Mouse (Mus musculus): ENCODE measurements around the gene Acaca. TPM values are rescaled to one million over a fixed set of nuclear protein-coding genes. Genes with fewer than 3 reads are reported as not detected.
A peak's percentile ranks its signal among the peaks of the same experiment; 100 is the strongest.

The Acaca gene
- polyA plus RNA-seq, 1 experiment from 2014 or later = 15.0 TPM

- ATAC-seq = no peak
- Histone ChIP-seq H3K36me3 (no peaks in the 10 kb centered on the region), H3K27me3 (replicated peaks) (no peaks in the 10 kb centered on the region), H3K9me3 (no peaks in the 10 kb centered on the region), H3K9ac (no peak overlapping the region), H3K4me1 (replicated peaks) (0 out of 2 replicates have a peak, but pooled peaks cover 5% of the 10 kb centered on the region), H3K4me2 (replicated peaks) (no peak overlapping the region), H3K27ac (no peak overlapping the region), H3K4me3 (replicated peaks) (no peak overlapping the region)
- WGBS = 89% methylated on average over 3 of the region's 3 CpGs
Observed at GRCm38 (mm10) chr11:84357304-84357703, 227.8 kb downstream of the Acaca start.

DNA sequence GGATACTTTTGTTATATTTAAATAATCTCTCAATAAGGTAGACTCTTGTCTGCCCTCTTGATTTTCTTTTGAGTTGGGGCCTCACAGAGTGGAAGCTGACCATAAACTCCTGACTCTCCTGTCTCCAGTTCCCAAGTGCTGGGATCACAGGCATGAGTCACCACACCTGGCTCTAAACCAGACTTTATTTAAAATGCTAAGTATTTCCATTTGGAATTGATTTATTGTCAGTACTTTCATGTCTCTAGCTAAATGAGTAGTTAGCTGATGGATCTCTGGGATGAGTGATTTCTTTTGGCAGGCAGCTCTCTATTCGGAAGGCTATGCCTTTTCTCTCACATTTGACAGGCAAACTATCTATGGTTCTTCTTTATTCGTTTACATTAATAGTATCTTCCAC lies 228.3 kb downstream of the Acaca start:
- WGBS = 71% methylated on average over 2 of the region's 2 CpGs
- Histone ChIP-seq H3K27ac (no peak overlapping the region), H3K9me3 (no peaks in the 10 kb centered on the region), H3K36me3 (no peaks in the 10 kb centered on the region), H3K4me1 (replicated peaks) (0 out of 2 replicates have a peak, but pooled peaks cover 5% of the 10 kb centered on the region), H3K9ac (no peak overlapping the region), H3K27me3 (replicated peaks) (no peaks in the 10 kb centered on the region), H3K4me3 (replicated peaks) (no peak overlapping the region), H3K4me2 (replicated peaks) (no peak overlapping the region)
- ATAC-seq = no peak

DNA sequence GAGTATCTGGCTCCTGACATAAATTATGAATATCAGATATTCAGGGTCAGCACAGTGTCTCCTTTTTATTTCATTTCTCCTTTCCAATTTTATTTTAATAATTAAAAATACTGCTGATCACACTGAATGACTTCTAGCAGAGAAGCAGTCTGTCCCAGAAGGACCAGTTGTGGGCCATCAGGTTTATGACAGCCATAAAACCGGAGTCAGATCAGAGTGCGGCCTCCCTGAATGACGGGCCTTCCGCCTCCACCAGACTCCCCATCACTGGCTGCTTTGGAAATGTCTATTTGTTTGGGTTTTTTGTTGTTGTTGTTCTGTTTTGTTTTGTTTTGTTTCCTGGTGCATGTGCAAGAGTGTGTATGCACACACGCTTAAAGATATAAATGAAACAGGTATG lies 232.1 kb downstream of the Acaca start:
- H3K4me1 ChIP-seq (replicated peaks) = 0 out of 2 replicates have a peak, but pooled peaks cover 5% of the 10 kb centered on the region

DNA sequence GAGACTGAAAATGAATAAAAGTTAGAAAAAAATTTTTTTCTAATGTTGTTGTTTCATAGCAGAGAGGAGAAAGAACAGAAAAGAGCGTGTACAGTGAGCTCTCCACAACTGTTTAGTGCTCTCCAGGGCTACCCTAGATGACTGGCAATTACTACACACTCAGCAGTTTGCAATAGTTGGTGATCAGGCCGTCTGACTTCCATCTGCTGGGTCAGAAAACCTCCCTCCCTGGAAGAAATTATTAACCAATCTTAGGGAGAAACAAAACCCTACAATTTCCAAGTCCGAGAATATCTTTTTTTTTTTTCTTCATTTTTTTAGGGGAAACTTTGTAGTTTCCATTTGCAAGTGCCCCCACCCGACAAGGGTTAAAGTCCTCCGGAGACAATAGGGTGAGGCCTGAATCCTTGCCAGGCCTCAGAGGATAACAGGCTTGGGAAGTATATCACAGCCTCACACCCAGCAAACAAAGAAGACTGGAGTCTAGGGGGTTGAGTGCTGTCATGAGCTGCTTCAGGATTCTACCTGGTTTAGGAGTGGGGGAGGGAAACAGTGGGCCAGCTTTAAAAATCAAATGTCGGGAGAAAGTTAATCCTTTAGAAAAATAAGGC lies 233.3 kb downstream of the Acaca start:
- H3K27ac ChIP-seq = peak overlapping the region; percentile 78
- no peaks in the 10 kb centered on the region for H3K27me3 ChIP-seq (replicated peaks)
- ATAC-seq = peak; percentile 96
- no peaks in the 10 kb centered on the region for H3K9me3 ChIP-seq
- H3K9ac ChIP-seq = no peak overlapping the region
- 48% methylated on average over 6 of the region's 6 CpGs for WGBS
- 0 out of 2 replicates have a peak, but pooled peaks cover 5% of the 10 kb centered on the region for H3K4me1 ChIP-seq (replicated peaks)
- 0 out of 2 replicates have a peak overlapping the region, but pooled peaks have one; percentile 4 for H3K4me2 ChIP-seq (replicated peaks)
- H3K36me3 ChIP-seq = no peaks in the 10 kb centered on the region
- no peak overlapping the region for H3K4me3 ChIP-seq (replicated peaks)

More for the DNA sequence above, 232.1 kb downstream of the Acaca start:
- Histone ChIP-seq H3K4me2 (replicated peaks) (no peak overlapping the region), H3K36me3 (no peaks in the 10 kb centered on the region), H3K4me3 (replicated peaks) (no peak overlapping the region), H3K27me3 (replicated peaks) (no peaks in the 10 kb centered on the region), H3K9me3 (no peaks in the 10 kb centered on the region), H3K9ac (no peak overlapping the region), H3K27ac (no peak overlapping the region)
- 52% methylated on average over 5 of the region's 5 CpGs for WGBS
- ATAC-seq = peak; percentile 77

- Histone ChIP-seq H3K9me3 (no peaks in the 10 kb centered on the region), H3K36me3 (no peaks in the 10 kb centered on the region), H3K4me2 (replicated peaks) (no peak overlapping the region), H3K9ac (no peak overlapping the region), H3K27me3 (replicated peaks) (no peaks in the 10 kb centered on the region), H3K27ac (no peak overlapping the region), H3K4me1 (replicated peaks) (0 out of 2 replicates have a peak, but pooled peaks cover 5% of the 10 kb centered on the region), H3K4me3 (replicated peaks) (no peak overlapping the region)
- ATAC-seq = no peak
- 72% methylated on average over 1 of the region's 1 CpGs for WGBS
Observed at GRCm38 (mm10) chr11:84365313-84365712, 235.8 kb downstream of the Acaca start.

GRCm38 (mm10) chr11:84368902-84369301 lies 239.4 kb downstream of the Acaca start:
- ATAC-seq = no peak
- no peak overlapping the region for H3K9ac ChIP-seq
- H3K4me1 ChIP-seq (replicated peaks) = no peaks in the 10 kb centered on the region
- no peaks in the 10 kb centered on the region for H3K27me3 ChIP-seq (replicated peaks)
- H3K9me3 ChIP-seq = no peaks in the 10 kb centered on the region
- H3K36me3 ChIP-seq = peaks cover 3% of the 10 kb centered on the region; the same call in 1 of the 2 replicates
- H3K4me2 ChIP-seq (replicated peaks) = no peak overlapping the region
- no peak overlapping the region for H3K27ac ChIP-seq
- WGBS = 72% methylated on average over 2 of the region's 2 CpGs
- no peak overlapping the region for H3K4me3 ChIP-seq (replicated peaks)

DNA sequence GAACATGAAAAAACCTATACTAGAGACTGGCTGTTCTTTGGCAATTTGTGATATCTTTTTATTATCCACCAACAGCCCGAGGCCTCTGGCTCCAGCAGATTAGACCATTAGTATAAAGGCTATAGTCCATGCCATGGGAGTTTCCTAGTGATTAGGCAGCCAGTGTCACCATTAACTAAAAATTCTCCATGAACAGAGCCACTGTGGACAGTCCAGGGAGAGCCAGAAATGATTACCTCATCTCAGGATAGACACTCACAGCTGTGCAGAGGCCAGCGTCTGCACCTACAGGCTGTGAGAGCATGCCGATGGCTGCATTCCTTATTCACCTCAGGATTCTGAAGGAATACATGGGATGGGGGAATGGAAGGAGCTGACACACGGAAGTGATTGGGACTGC lies 243.7 kb downstream of the Acaca start:
- no peaks in the 10 kb centered on the region for H3K4me1 ChIP-seq (replicated peaks)
- H3K4me2 ChIP-seq (replicated peaks) = no peak overlapping the region
- no peak overlapping the region for H3K9ac ChIP-seq
- no peak overlapping the region for H3K4me3 ChIP-seq (replicated peaks)
- 78% methylated on average over 4 of the region's 4 CpGs for WGBS
- peak; percentile 58; the same call in 1 of the 2 replicates for ATAC-seq
- no peak overlapping the region for H3K27ac ChIP-seq
- H3K9me3 ChIP-seq = no peaks in the 10 kb centered on the region
- H3K36me3 ChIP-seq = peaks cover 3% of the 10 kb centered on the region; the same call in 1 of the 2 replicates
- H3K27me3 ChIP-seq (replicated peaks) = no peaks in the 10 kb centered on the region

DNA sequence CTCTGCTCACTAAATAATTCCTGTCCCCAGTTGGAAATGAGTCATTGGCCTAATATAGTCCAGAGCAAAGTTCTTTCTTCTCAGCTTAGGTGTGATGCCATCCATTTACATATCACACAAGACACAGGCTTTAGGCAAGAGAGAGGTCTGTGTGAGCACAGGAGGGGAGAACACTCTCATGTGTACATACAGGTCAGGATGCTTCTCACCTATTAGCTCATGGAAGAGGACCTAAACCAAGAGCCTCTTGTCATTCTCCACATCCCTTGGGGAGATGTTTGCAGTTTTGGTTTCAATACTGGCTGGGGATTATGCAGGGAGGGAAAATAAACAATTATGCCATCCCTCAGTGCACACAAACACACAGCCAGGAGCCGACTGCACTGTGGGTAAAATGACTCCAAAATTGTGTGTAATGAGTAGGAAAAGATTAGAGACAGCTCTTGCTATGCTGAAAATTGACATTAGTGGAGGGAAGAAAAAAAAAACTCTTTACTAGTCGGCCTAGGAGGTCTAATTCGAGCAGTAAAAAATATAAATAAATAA lies 246.6 kb downstream of the Acaca start:
- Histone ChIP-seq H3K9me3 (no peaks in the 10 kb centered on the region), H3K9ac (no peak overlapping the region), H3K27ac (no peak overlapping the region), H3K36me3 (peaks cover 3% of the 10 kb centered on the region; the same call in 1 of the 2 replicates), H3K27me3 (replicated peaks) (no peaks in the 10 kb centered on the region), H3K4me1 (replicated peaks) (no peaks in the 10 kb centered on the region), H3K4me3 (replicated peaks) (no peak overlapping the region), H3K4me2 (replicated peaks) (no peak overlapping the region)
- no peak for ATAC-seq
- WGBS = 62% methylated on average over 3 of the region's 3 CpGs

- ATAC-seq = no peak
- H3K27me3 ChIP-seq (replicated peaks) = no peaks in the 10 kb centered on the region
- H3K4me1 ChIP-seq (replicated peaks) = no peaks in the 10 kb centered on the region
- H3K9ac ChIP-seq = no peak overlapping the region
- H3K9me3 ChIP-seq = no peaks in the 10 kb centered on the region
- 83% methylated on average over 13 of the region's 13 CpGs for WGBS
- no peak overlapping the region for H3K4me2 ChIP-seq (replicated peaks)
- H3K4me3 ChIP-seq (replicated peaks) = no peak overlapping the region
- H3K36me3 ChIP-seq = 0 out of 2 replicates have a peak, but pooled peaks cover 3% of the 10 kb centered on the region
- no peak overlapping the region for H3K27ac ChIP-seq
Observed at GRCm38 (mm10) chr11:84376510-84377365, 247.3 kb downstream of the Acaca start.

DNA sequence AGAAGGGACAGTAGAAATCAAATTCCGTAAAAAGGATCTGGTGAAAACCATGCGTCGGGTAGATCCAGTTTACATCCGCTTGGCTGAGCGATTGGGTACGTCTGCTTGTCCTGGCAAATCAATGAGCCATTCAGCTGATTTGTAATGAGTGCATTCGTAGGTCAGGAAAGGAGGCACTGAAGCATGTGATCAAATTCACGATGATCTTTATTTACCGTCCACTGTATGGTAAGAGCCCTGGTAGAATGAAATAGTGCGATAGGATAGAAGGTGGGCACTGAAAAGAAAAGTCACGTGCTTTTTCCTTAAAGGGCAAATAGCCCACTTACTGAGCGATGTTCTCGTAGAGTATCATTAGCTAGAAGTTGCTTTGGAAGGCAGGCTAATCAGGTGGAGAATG lies 253.0 kb downstream of the Acaca start:
- Histone ChIP-seq H3K4me1 (replicated peaks) (no peaks in the 10 kb centered on the region), H3K9me3 (no peaks in the 10 kb centered on the region), H3K9ac (no peak overlapping the region), H3K27me3 (replicated peaks) (no peaks in the 10 kb centered on the region), H3K4me3 (replicated peaks) (no peak overlapping the region), H3K36me3 (0 out of 2 replicates have a peak, but pooled peaks cover 5% of the 10 kb centered on the region), H3K4me2 (replicated peaks) (no peak overlapping the region), H3K27ac (no peak overlapping the region)
- WGBS = 86% methylated on average over 13 of the region's 13 CpGs
- no peak for ATAC-seq

DNA sequence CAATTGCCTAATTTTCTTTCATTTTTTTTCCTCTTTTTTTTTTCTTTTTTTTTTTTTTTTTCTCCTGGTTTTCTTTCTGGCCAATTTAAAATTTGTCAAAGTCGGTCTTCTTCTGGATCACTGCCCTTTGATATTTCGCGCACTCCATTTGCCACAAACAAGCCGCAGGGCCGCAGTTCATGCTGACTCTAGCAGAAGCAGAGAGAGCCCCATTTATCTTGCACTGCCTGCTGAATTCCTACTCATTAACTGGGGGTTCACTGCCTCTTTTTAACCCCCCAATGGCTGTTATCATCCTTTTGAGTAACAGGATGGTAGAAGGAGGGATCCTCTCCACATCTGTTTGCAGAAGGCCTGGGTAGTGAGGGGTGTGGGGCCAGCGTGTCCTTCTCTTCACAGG lies 254.4 kb downstream of the Acaca start:
- Histone ChIP-seq H3K9me3 (no peaks in the 10 kb centered on the region), H3K4me2 (replicated peaks) (no peak overlapping the region), H3K4me3 (replicated peaks) (no peak overlapping the region), H3K9ac (no peak overlapping the region), H3K4me1 (replicated peaks) (no peaks in the 10 kb centered on the region), H3K36me3 (0 out of 2 replicates have a peak, but pooled peaks cover 5% of the 10 kb centered on the region), H3K27me3 (replicated peaks) (no peaks in the 10 kb centered on the region), H3K27ac (no peak overlapping the region)
- 86% methylated on average over 6 of the region's 6 CpGs for WGBS
- ATAC-seq = no peak

GRCm38 (mm10) chr11:84389332-84389731 lies 259.9 kb downstream of the Acaca start:
- no peak overlapping the region for H3K27ac ChIP-seq
- H3K4me2 ChIP-seq (replicated peaks) = no peak overlapping the region
- H3K4me1 ChIP-seq (replicated peaks) = no peaks in the 10 kb centered on the region
- H3K9ac ChIP-seq = no peak overlapping the region
- no peaks in the 10 kb centered on the region for H3K9me3 ChIP-seq
- 74% methylated on average over 6 of the region's 6 CpGs for WGBS
- no peaks in the 10 kb centered on the region for H3K27me3 ChIP-seq (replicated peaks)
- H3K4me3 ChIP-seq (replicated peaks) = no peak overlapping the region
- peak; percentile 15; the same call in 1 of the 2 replicates for ATAC-seq
- H3K36me3 ChIP-seq = 0 out of 2 replicates have a peak, but pooled peaks cover 5% of the 10 kb centered on the region
